Mouse (Mus musculus): ENCODE results near the gene Nfkbiz.

GRCm38 (mm10) chr16:55789291-55789690 lies 49.4 kb downstream of the Nfkbiz start:
- TF ChIP-seq CTCF (IDR thresholded peaks at IDR 0.05) (no peak), EP300 (IDR thresholded peaks at IDR 0.05) (no peak)
